Mouse (Mus musculus): ENCODE measurements around the gene Pappa2.

Pappa2 gene

DNA sequence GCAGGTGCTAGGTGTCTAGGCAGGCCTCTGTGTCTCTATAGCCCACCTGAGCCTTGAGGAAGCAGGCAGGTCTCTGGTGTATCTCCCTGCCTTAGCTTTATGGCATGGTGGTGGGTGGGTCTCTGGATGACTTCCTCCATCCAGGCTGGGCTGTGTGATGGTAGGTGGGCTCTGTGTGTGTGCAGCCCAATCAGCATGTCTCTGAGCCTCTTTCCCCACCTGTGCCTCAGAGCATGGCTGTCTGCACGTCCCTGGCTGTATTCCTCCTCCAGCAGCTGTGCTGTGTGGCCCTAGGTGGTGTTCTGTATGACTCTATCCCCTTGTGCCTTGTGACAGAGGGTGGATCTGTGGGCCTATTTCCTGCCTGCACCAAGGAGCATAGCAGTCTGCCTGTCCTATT lies at the start of gene Pappa2:
Pappa2 (minus strand) TSS at position 101 of the 400 bp plus-strand sequence.
- DNase-seq = no peak

- no peak for DNase-seq
These were observed 48.8 kb upstream of the Pappa2 start for GRCm38 (mm10) chr1:159029106-159029505.

- DNase-seq = no peak
These were observed 34.8 kb upstream of the Pappa2 start for GRCm38 (mm10) chr1:159014940-159015660.

GRCm38 (mm10) chr1:158987042-158987441 lies 6.8 kb upstream of the Pappa2 start:
- DNase-seq = no peak

- no peak for DNase-seq
These were observed 17.9 kb downstream of the Pappa2 start for GRCm38 (mm10) chr1:158962340-158962739.

GRCm38 (mm10) chr1:158960984-158961383 lies 19.3 kb downstream of the Pappa2 start:
- no peak for DNase-seq

- DNase-seq = no peak
These were observed 19.7 kb downstream of the Pappa2 start for GRCm38 (mm10) chr1:158960549-158960948.

- no peak for DNase-seq
These were observed 23.9 kb downstream of the Pappa2 start for GRCm38 (mm10) chr1:158956361-158956760.

DNA sequence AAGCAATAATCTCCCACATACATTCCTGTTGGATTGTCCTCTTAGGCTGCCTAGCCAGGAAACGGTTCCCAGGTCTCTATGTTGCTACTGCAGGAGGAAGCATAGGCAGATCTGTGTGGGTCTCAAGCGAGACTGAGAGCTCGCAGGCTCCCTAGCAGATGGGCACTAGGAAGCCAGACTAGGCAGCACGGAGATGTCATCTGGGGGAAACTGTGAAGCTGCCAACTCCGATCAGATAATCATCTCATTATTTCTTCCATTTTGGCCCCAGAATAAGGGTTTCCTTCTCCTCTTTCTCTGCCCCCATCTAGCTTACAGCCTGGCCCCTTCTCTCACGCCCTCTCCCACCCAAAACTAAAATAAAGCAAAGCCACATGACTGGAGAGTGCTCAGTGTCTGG lies 25.5 kb downstream of the Pappa2 start:
- DNase-seq = no peak

- DNase-seq = peak; percentile 62
These were observed 26.6 kb downstream of the Pappa2 start for GRCm38 (mm10) chr1:158953479-158954207.

DNA sequence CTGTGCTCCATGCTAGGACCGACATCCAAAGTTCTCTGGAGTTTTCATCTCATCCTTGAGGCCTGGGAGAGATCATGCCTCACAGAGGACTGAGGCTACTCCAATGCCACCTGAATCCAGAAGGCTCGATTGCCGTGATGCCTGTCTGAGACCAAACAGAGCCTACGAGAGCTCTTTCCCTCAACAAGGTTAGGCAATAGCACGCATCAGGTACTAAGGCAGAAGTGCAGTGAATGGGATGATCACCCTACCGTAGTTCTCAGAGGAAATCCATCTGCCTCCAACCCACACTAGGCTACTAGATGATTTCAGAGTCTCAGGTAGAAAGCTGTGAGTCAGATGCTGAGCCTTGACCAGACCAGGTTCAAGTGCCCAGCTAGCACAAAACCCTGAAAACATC lies 31.2 kb downstream of the Pappa2 start:
- DNase-seq = no peak

DNA sequence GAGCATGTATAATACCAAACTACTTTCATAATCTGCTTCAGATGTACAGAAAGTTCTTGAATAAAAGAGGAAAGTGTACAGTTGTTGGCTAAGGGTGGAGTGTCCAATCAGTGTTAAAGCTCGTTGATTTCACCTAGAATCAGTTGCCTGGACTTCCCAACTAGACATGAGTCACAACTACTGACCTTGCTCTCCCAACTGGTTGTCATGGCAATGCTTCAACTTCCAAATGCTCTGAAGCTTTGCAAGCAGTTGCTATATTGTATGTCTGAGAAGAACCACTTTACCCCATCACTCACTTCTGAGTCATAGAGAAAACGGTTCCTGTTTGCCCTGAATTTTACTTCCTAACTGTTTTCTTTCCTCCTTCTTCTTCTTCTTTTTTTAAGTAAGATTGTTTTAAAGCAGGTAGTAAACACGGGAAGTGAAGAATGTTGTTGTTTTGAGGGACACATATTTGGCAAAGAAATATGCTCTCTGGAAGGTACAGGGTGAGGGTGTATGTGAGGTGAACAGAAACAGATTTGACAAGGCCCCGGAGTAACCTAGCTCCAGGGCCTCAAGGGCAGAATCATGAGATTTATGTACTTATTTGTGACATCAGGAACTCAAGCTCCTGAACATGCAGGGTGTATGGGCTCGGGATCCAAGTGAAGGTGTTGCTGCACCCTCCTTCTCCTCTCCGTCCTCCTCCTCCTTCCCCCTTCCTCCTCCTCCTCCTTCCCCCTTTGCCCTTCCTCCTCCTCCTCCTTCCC lies 32.1 kb downstream of the Pappa2 start:
- DNase-seq = no peak

DNA sequence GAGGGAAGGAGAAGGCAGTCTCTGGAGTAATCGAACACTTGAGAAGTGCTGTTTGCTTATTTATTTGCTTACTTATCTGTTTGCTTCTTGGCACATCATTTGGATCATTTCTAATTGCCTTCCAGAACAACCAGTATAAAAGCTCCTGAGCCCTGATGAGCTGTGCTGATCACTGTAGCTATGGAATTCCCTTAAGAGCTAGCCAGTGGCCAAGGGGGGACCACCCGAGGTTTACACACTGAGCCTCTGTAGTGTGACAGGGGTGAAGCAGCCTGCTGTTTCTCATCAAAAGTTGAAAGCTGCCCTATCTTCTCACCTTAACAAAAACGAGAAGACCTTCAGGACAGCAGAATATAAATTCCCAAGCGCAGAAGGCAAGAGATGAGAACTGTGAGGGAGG lies 35.4 kb downstream of the Pappa2 start:
- no peak for DNase-seq

DNA sequence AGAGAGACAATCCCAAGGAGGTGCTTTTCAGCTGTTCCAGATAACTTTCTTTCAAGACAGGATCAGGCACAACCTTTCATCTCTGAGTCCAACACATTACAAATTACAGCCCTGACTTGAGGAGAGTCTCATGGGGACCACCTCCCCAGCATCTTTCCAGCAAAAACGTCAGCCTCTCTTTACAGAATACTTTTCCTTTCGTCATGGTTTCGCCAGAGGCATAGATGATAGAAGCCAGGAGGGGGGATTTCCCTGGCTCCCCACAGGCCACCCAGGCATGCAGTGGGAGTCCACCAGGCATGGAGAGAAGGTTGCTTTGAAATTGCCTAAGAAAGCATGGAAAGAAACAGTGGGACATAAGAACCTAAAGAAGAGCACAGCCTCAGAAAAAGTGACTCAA lies 37.4 kb downstream of the Pappa2 start:
- DNase-seq = no peak

GRCm38 (mm10) chr1:158940966-158941365 lies 39.3 kb downstream of the Pappa2 start:
- no peak for DNase-seq

- no peak for DNase-seq
These were observed 45.8 kb downstream of the Pappa2 start for GRCm38 (mm10) chr1:158934447-158934846.

- DNase-seq = no peak
These were observed 49.0 kb downstream of the Pappa2 start for GRCm38 (mm10) chr1:158931202-158931827.

DNA sequence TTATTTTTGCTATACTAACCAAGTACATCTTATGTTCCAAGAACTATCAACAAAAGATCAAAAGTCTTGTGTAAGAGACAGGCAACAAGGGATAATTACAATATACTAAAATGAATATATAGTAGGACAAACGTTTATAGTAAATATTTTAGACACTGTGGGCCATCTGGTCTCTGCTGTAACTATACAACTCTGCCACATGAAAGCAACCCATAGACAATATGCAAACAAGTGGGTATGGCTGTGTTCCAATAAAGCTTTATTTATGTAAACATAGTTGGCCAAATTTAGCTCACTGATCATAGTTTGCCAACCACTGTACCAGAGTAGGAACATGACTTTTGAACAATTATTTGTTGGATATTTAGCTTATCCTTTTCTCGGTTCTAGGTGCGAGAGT lies 50.9 kb downstream of the Pappa2 start:
- no peak for DNase-seq

DNA sequence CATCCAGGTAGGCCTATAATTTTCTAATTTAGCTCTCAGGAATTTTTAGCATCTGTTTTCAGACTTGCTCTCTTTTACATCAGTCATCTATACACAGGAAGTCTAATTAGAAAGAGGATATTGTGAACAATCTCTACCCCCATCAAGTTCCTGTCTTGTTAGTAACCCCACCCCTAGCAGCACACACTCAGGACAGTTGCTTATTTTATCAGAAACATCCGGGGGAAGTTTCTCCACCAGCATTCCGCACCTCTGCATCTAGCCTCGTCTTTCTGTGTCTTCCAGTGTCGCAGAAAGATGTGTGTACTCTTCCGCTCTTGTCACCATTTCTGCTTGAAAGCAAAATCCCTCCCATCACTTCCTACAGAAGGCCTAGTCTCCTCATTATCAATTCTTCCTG lies 59.8 kb downstream of the Pappa2 start:
- no peak for DNase-seq

DNA sequence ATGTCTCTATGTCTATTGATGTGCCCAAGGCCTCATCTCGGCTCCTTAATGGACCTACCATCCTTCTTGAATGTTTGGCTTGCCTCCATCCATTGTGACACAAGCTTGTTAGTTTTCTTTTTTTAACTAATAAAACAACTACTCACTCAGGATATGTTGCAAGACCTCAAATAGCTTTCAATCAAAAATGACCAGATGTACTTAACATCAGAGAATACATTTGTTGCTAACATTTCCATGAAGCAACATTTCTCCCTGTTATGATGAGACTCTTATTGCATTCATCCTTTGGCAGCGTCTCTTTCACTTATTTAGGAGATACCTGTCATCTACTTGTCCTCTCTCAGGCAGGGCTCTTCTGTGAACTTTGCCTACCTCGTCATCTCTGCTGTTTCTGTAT lies 61.4 kb downstream of the Pappa2 start:
- no peak for DNase-seq

GRCm38 (mm10) chr1:158917067-158917466 lies 63.2 kb downstream of the Pappa2 start:
- DNase-seq = peak; percentile 13

- DNase-seq = no peak
These were observed 64.7 kb downstream of the Pappa2 start for GRCm38 (mm10) chr1:158915592-158915991.

DNA sequence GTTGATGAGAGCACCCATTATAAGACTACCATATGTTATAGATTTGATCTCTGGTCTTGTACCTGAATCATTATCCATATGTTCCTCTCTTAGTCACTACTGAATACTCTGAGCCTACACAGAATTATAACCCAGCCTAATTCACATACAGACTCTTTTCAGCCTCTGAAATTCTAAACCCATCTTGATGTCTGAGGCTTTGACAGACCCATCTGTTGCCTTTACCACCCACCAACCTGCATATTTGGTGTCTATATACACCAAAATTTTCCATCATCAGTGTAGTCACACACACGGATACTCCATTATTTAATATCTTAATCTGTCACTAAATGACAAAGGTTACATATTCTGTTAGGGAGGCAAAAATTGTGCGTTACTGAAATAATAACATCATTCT lies 69.6 kb downstream of the Pappa2 start:
- DNase-seq = no peak

Data from cerebellum, adult 8-10 months (tissue).